Mouse (Mus musculus) adrenal gland, postnatal 14 days (tissue): ENCODE data around the gene C1qc. TPM values are rescaled to one million over a fixed set of nuclear protein-coding genes. Genes with fewer than 3 reads are reported as not detected.
A peak's percentile ranks its signal among the peaks of the same experiment; 100 is the strongest.

Experiments used
- DNase-seq: peaks from one replicate; pipeline ENCODE4 v3.0.0; 2021; ENCODE audit warnings: mixed read lengths
- long read RNA-seq, 2 experiments: library from polyadenylated mRNA; stranded (forward); transcript quantifications; one replicate each; pipeline ENCODE4 v2.0.0; 2021
- total RNA-seq: library from RNA; stranded (reverse); gene quantifications from 2 replicates; pipeline ENCODE4 v1.2.3, GENCODE M21; 2021

The C1qc gene
- total RNA-seq = 23.6 and 28.0 TPM in 2 replicates
- long read RNA-seq, experiment 1, transcript C1qc-201 (3 exons, 1,203 nt) = major isoform, 21 of 24 reads
- long read RNA-seq, experiment 1, partial matches to known transcripts = 0 of 24 reads
- long read RNA-seq, experiment 1, other reads (novel, unspliced or antisense) = 3 of 24 reads
- long read RNA-seq, experiment 2, transcript C1qc-201 (3 exons, 1,203 nt) = major isoform, 22 of 28 reads
- long read RNA-seq, experiment 2, partial matches to known transcripts = 6 of 28 reads
- long read RNA-seq, experiment 2, other reads (novel, unspliced or antisense) = 0 of 28 reads

DNA sequence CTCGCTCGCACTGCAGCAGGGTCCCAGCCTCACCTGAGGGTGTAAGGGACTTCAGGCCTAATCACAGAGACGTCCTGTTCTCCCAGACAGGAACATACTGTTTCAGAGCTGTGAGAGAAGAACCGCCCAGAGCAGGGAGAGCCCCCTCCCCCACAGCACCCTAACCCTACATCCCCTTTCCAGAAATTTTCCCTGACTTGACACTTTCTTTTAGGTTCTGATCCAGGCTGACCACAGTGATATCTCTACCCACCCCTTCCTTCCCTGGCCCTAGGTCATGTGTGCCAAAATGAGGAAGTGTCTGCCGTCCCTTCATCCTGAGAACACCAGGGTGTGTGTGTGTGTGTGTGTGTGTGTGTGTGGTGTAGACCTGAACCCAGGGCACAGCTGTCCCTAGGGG lies at the start of gene C1qc:
TSS of gene C1qc (minus strand) at position 255 of the 400 bp plus-strand sequence.
- no peak for DNase-seq

DNA sequence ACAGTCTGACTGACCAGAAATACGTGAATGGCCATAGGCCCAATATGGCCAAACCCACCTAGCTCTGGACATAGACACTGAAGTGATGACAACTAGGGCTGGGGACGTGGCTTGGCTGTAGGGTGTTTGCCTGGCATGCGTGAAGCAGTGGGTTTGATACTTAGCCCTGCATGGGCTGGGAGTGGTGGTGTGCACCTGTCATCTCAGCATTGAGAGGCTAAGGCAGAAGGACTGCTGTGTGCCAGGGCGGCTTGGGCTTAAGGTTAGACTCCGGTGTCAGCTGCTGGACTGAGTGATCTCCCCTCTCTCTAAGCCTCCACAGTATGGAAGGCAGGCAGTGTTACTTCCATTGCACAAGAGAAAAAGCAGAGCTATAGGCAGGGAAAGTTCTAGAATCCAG lies 45.1 kb upstream of the C1qc start:
- no peak for DNase-seq

DNA sequence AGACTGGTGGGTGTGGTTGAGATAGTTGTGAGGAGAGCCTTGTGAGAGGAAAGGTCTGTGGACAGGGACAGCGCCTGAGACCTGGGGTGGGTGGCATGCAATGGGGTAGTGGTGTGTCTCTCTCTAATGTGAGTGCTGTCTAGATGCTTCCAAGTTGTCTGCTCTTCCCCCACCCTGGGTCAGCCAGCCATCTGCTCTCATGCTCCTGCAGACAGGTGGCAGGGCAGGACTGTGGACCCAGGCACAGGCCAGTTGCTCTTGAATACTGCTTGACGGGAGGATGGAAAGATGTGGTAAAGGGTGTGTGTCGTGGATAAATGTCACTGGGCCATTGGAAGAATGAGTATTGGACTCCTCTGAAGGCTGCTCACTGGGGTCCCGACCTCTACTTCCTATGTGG lies 44.5 kb upstream of the C1qc start:
- DNase-seq = no peak

DNA sequence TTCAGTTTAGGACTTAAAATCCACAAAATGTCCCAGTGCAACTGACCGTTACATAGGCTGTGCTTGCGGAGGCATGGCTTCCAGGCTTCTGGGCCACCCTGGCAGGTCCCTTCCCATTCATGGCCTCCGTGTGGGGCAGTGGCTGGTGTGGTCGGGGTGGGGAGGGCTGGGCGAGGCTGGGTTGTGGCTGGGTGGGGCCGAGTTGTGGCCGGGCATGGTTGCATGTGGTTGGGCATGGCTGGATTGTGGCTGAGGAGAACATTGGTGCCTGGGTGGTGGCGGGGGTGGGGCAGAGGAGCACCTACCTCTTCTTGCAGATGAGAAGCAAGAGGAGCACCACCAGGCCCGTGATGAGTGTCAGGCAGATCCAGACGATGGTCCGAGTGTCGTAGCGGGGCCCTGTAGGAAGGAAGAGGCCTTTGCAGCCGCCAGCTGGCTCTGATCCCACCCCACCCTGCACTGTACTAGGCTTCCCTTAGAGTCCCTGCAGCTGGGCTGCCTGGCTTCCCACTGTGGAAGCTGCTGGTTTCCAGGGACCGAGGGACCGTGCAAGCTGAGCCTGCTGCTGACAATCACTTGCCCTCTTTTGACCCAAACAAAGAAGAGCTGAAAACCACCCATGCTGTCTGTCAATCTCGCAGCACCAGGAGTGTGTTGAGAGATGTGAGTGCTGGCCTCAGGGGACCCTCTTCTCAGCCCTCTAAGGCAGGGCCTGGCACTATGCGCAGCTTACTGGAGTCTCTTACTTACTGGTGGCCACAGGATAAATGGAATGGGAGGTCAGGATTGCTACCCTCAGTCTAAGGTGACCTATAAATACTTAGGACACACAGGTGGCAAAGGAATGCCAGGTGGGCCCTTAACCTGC lies 42.1 kb upstream of the C1qc start:
- DNase-seq = no peak

DNA sequence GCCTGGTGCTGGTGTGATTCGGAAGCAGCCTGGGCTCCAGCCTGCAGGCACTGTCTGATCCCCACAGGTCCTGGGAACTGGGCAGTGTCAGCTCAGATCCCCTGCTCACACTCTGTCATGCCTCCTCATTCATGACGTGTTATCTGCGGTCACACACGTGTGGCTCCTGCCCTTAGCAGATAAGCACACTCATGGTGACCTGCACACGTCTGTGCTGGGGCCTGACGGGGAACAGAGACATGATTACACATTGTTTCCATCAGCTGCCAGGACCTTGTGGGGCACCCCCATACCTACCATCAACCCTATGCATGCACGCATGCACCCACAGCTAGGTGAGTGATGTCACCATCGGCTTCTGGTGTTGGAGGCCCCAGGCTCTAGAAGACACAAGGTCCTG lies 37.6 kb upstream of the C1qc start:
- no peak for DNase-seq

DNA sequence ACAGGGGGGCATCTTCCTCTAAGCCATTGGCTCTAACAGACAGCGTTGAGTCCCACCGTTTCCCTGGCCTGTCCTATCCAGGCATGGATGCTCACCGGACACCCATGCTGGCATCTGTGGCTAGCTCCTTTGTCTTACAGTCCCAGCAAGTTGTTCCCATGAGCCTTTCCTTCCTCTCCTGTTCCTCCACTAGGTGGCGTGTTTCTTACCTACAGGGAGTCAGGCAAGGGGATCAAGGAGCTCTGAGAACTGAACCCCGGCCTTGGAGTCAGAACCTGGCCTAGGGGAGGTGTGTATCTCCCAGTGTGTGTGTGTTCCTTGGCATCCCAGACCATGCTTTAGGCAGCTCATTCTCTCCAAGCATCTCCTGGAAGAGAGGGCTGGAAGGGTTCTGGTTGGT lies 36.1 kb upstream of the C1qc start:
- peak; percentile 54 for DNase-seq

DNA sequence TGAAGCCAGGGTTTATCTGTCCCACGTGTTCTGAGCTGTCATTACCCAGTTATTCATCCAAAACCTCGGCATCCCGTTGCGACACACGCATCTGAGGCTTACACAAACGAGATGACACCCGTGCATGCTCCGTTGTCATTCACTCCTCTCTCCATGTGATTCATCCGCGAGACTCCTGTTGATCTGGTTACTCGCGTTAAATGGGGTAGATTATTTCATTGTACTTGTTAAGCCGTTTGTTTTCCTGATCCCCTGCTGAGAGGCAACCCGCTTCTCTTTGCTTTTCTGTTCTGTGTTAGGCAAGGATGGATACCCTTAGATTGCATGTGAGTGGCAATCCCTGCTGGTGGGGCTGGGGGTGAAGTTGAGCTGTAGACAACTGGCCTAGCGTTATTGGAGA lies 32.9 kb upstream of the C1qc start:
- peak; percentile 59 for DNase-seq

DNA sequence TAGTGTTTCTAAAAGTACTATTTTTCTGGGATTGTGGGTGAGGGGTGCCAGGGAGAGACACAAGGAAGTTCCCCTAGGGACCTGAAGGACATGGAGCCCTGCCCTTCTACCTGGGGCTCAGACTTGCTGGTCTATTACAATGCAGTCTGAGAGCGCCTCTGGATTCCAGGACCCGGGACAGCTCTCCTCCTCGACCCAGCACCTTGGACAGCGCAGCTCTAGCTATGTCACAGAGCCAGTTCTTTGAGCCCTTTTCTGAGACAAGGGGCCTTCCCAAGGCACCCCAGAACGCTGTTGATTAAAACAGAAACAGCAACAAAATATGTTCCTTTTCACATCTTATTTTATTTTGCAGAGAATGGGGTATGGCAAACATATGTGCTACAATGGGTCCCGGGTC lies 31.7 kb upstream of the C1qc start:
- peak; percentile 82 for DNase-seq

DNA sequence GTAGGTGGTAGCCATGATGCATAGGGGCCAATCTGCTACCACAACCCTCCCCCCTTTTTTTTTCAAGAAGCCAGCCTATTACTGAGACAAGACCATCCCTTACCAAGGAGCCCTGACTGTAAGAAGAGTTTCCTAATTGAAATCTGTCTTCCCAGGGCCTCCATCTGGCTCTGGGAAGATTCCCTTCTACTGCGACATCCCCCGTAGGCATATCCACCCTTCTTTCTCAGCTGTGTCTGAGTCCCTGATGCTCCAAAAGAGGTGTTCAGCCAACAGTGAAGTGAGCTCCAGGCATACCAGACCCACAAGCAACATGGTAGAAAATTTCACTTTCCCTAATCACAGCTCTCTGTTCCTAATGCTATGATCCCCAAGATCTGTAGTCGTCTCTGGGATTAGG lies 26.7 kb upstream of the C1qc start:
- DNase-seq = no peak

DNA sequence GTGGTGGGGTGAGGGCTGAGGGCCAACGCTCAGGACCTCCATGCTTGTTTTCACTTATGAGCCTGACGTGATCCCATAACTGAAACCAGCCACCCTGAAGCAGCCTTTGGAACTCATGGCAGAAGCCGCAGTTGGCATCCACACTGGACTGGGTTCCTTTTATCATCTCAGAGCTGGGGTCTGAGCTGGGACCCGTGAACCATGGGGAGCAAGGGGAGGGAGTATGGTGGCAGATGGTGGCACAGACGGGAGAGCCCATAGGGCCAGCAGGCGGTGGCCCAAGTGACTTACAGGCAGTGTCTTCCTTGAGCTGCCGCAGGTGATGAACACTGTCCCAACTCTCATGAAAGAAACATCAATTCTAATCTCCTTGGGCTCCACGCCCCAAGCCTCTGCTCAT lies 26.0 kb upstream of the C1qc start:
- no peak for DNase-seq

DNA sequence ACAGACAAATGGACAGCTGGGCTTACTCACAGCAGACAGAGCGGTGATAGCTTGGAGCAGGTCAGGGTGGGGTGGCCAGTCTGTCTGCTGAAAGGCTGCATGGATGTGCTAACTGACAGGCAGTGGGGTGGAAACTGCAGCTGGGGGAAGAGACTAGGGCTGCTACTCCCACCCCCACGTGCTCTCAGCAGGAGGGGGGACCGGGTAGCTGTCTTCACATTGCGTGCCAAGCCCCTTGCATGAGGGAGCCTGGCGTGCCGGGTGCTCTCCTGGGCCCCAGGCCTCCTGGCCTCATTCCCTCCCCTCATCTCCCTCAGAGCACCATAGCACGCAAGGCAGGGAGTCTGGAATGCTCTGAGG lies 24.3 kb upstream of the C1qc start:
- DNase-seq = no peak

DNA sequence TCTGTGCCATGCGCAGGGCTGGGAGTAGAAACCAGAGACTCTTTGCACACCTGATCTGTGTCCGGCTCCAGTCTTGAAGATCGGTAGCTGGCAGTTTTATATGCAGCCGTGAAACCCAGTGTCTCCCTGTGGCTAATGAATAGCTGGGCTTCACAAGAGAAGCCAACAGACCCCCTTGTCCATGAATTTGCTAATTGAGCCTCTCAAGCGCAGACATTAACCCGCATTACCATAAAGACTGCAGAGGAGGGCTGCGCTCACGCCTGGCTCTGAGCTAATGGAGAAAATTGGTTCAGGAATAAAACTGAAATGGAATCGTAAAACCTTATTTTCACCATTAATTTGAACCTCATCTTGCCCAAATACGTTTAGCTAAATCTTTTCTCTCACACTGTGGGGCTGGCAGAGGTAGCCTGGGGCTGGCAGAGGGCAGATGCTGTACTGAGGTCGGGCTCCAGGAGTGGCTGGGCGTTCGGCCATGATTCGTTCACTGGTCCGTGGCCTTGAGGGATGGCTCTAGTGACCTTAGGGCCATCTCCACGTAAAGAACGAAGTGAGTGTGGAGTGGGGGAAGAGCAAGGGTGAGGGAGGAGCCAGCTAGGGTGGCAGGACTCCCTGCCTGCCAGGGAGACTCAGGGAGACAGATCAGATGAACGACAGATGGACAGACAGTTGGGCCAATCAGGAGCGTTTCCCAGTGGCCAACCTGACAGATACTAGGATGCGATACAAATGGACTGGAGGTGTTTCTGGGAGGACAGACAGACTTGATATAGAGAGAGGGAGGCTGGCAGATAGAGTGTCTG lies 23.7 kb upstream of the C1qc start:
- DNase-seq = no peak

DNA sequence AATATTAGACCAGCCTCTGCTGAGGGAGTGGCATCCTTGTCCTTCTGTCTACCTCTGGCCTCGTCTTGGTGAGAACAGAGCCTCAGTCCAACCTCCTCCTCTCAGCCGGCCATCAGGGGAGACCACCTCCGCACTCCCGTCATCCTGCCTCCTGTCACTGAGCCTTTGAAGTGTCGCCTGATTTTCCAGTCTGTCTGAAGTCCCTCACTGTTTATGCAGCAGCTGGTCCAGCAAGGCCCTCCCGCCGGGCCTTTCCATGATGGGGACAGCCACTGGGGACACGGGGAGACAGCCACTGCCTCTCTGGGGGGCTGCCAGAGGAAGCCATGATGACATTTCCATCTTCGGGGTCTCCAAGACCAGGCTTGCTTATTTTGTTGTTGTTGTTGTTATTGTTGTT lies 20.0 kb upstream of the C1qc start:
- DNase-seq = no peak

DNA sequence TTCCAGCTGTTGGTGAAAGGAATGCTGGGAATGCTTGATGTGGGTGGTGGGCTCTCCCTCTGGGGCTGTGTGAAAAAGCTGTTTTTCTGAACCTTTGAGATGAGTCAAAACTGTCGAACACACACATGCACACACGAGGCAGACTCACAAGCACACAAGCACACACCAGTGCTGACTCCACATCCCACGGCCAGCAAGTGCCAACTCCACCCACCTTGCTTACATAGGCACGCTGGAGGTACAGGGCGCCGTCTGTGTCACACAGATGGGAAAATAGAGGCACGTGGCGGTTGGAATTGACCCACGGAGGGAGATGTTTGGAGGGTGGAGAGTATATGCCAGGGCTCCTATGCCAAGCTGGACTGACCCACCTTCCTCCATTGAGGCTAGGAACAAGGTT lies 18.9 kb upstream of the C1qc start:
- DNase-seq = no peak

DNA sequence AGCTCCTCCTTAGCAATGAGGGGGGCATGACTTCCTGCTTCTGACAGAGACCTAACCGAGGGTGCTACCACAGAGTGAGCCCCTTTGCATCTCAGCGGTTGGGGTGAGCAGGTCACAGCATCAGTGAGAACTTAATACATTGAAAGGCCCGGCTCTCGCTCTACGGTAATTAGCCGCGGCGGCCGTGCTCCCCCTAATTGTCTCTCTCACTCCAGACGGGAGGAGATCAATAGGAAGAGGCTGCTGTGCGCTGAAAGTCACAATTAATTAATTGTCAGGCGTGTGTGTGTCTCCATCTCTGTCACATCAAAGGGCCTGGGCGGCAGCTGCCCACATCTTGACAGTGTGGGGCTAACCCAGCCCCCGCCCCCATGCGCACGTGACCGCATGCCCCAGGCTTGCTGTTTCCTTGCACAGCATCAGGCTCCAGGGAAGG lies 18.4 kb upstream of the C1qc start:
- no peak for DNase-seq

DNA sequence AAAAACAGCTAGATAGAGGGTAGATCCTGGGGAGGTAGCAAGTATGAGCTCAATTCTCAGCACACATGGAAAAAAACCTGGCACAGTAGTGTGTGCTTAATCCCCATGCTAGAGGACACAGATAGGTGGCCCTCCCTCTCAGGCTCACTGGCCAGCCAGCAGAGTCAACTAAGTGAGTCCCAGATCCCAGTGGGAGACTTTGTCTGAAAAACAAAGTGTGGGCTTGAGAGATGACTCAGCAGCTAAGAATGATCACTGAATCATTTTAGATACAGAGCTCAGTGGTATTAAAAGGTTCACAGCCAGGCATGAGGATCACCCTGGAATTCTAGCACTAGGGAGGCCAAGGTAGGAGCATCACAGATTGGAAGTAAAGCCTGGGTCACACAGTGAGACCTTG lies 14.9 kb upstream of the C1qc start:
- no peak for DNase-seq

DNA sequence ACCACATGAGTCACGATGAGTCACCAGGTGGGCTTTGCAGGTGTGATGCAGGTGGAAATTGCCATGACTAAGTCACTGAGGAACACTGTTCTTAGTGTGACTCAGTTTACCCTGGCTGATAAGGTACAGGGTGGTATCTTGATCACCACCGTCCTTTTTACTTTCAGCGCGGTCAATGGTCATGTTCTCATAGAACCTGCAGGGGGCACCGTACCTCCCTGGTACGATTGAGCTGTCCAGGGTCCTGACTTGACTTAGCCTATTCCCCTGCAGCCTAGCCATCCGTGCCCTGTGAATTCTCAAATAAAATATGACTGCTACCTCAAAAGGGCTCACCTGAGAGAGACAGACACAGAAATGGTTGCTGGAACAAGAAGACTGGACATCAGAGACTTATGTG lies 14.2 kb upstream of the C1qc start:
- DNase-seq = peak; percentile 81

DNA sequence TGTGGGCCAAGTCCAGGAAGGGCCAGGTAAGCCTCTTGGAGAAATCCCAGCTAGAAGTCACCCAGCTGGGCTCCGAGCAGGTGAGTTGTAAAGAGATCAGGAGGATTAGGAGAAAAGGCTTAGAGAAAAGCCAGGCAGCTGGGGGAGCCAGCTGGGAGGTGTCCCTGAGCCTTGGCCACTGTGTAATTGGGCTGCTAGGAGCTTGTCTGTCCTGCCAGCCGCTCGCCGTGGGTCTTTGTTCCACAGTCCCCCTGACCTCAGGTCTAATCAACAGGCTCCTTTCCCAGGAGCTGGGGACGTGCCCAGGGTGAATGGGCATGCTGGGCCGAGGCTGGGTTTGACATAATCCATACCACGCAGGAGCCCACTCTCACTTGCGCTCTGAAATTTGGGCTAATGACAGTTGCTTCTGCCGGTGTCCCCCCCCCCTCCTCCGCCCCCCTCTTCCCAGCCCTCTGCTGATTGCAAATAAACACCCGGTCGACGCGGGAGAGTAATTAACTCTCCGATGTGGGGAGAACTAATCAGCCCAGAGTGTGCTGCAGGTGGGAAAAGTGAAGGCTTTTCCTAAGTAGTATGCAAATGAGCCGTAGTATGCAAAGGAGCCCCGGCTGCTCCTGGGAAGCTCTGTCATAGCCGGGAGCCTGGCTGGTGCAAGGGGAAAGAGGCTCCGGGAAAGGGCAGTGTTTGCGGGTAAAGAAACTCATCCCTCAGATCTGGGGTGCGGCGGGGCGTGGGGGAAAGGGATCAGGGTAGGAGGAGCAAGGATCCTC lies 12.1 kb upstream of the C1qc start:
- DNase-seq = no peak

DNA sequence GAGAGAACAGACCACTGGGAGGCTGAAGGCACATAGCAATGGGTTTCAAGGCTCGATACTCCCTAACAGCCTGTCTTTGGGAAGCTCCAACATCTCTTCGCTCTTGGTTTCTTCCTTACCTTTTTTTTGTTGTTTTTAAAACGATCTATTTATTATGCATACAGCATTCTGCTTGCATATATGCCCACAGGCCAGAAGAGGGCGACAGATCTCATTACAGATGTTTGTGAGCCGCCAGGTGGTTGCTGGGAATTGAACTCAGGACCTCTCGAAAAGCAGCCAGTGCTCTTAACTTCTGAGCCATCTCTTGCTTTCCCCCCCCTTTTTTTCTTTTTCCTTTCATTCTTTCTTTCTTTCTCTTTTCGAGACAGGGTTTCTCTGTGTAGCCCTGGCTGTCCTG lies 6.3 kb upstream of the C1qc start:
- DNase-seq = no peak

DNA sequence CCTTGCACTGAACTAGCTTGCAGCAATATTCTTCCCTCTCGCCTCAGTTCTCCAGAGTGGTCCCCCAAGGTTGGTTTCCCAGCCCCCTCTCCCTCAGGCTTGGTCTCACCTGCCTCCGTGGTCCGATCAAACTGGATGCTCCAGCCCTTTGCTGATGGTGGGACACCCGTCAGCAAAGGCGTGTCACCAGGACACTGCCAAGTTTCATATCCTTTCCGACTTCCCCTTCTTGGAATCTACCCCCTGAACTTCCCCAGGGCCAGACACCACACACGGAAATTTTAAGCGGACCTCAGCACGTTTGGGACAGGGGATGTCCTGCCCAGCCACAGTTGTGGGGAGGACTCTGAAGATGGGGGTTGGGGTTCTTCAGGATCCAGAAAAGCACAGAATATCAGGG lies 5.8 kb upstream of the C1qc start, which contains the start of gene C1qa:
TSS of gene C1qa (minus strand) at position 167 of the 400 bp plus-strand sequence.
- DNase-seq = no peak

DNA sequence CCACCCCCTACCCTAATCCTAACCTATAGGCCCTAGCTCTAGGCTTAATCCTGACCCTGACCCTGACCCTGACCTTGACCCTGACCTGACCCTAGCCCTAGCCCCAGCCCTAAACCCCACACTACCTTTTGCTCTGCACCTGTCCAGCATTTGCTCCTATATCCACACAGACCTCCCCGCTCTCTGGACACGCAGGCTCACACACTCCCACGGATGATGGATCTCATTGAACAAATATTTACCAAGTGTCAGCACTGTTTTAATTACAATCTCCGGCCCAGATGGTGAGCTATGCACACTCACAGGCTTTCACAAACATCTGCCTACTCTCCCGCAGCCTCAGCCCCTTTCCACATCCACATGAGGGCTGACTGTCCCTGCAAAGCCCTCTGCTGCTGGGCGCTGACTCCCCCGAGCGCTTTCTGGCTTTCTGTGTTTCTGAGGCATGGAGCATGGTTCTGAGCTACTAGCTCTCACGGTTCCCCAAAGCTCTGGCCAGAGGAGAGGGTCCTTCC lies 5.3 kb upstream of the C1qc start:
- no peak for DNase-seq

DNA sequence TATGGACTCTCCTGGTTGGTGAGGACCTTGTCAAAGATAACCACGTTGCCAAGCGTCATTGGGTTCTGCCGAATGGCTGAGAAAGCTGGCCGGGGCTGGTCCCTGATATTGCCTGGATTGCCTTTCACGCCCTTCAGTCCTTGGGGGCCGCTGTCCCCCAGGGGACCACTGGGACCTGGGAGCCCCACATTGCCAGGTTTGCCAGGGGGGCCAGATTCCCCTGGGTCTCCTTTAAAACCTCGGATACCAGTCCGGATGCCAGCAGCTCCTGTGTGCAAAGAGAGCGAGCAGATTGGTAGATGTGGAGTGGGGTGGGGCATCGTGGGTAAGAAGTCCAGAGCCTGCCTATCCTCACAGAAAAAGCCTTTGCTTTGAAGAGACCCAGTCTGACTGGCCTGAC lies 3.6 kb upstream of the C1qc start:
- no peak for DNase-seq
